Mouse (Mus musculus) ovary, postnatal 36 days (tissue): ENCODE measurements around the gene Smim20.
A peak's percentile ranks its signal among the peaks of the same experiment; 100 is the strongest.

Experiments used
- DNase-seq: peaks from one replicate; pipeline ENCODE4 v3.0.0; 2022; ENCODE audit warnings: low spot score, mixed read lengths

Gene Smim20

DNA sequence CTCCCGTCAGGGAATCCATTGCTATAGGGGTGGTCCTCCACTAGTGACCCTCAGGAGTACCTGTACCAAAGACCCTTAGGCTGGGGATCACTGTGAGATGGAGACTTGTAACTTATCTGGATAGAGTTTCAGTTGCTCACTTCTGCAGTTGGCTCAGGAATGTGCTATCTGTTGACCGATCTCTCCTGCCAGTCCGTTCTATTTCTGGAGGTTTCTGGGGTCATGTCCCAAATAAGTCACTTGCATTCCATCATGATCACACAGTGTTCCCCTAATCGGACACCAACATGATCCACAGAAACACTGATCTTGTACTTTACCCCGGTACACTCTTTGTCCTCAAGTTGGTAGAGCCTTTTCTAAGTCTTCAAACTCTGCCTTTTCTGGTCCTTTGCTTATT is 40.6 kb downstream of the Smim20 start:
- no peak for DNase-seq

DNA sequence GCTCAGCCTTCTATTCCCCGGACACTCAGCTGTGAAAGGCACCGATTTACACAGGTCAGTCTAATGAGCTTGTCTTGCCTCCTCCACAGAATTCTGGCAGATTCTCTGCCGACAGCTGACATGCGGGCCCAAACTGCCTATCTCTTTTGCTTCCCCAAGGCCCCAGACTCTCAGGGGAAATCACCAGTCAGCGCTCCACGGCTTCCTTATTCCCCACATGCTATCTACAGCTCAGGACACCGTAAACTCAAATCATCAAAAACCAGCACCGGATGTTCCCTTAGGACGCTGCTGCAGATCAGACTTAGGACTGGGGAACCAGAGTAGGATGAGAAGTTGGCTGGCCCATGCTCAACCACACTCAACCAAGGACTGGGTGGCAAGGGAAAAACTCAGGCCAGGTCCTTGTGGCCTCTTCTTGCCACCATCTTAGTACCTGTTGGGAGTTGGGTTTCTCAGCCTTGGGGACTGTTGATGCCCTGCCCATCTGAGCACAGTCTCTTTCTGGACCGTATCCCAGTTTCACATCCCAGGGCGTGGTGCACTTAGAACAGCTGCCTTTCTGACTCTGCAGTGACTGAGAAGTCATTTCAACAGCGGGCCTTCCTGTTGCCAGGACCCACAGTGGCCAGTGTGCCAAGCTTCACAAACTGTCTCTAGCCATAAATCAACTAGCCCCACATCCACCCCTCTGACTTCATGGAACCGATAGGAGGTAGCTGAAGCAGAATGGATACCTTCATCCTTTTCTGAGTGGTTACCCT is 47.7 kb downstream of the Smim20 start:
- no peak for DNase-seq

DNA sequence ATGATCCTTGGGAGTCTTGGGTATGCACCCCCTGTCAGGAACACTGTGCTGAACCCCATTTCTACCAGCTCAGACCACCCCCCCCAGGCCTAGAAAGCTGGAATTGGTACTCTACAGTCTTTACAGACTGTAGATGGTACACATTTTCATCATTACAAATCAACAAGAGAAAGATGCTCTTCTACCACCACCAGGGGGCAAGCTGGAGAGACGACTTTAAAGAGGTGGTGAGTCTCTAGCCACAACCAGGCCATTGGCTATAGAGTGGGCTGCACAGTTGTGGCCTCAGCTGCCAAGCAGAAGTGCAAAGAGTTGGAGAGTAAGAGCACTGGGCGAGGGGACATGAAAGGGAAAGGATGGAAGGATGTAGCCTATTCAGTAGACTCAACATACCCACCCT is 48.9 kb downstream of the Smim20 start:
- no peak for DNase-seq

DNA sequence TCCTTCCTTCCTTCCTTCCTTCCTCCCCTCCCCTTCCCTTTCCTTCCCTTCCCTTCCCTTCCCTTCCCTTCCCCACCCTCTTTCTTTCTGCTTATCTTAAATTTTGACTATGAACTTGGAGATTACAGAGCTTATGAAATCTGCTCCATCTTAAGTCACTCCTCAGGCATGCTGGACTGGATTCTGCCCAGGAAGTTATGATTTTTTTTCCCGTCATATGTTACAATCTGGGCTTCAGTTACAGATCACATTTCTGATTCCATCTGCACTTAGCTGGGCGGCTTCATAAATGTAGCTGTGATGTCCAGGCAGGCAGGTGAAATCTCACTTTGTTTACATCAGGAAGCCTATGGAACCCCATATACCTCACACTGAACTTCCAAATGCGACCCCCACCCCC is 50.5 kb downstream of the Smim20 start:
- no peak for DNase-seq

DNA sequence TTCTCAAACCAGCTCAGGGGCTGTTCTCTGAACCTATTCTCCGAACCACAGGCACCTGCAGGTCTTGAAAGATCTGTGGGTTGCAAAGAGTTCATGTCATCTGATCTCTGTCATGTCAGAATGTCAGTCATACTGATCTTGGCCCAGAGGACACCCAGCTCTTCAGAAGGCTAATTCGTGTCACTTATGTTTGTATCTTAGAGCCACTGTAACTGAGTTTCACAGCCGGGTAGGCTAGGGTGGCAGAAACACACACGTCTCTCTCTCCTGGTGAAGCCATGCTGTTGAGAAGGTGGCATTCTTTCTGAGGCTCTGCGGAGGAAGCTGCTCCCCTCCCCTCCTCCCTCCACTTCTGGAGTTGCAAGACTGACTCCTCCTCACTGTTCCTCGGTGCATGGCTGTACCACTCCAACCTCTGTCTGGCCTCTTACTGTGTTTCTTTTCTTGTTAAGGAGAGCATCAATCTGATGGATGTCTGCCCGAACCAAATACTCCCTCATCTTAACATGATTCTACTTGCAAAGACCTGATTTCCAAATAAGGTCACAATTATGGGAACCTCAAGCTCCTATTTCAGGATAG is 51.1 kb downstream of the Smim20 start:
- no peak for DNase-seq

DNA sequence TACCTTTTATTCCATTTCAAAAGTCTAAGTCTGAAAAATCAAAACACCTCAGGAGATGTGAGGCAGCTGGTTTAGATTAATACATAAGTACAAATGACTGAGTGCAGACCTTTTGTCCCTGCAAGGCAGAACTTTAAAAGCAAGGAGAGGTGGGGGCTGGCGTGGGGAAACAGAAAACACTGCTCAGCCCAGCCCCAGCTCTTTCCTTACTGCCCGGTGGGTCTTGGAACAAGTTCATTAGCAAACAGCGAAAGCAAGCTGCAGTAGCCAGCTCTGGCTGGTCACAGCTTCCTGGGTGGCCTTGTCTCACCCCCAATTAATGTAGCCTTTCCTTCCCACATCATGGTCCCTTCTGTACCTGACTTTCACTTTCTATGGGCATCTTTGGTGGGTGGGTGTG is 53.4 kb downstream of the Smim20 start:
- no peak for DNase-seq

DNA sequence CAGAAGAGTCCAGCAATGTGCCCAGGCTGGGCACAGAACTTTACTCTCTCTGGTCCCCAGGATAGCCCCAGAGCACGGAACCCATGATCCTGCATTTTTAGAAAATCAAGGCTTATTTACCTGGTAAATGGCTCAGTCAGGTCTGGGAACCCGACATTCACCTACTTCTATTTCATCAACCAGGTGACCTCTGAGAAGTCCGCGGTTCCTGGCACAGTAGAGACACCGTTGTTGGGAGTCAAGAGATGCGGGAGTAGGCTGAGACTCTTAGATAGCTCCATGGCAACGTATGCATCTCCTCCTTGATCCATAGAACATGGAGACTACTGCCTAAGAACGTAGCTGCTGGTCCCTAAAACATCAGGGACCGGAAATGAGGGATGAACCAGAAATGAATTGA is 55.0 kb downstream of the Smim20 start:
- no peak for DNase-seq

DNA sequence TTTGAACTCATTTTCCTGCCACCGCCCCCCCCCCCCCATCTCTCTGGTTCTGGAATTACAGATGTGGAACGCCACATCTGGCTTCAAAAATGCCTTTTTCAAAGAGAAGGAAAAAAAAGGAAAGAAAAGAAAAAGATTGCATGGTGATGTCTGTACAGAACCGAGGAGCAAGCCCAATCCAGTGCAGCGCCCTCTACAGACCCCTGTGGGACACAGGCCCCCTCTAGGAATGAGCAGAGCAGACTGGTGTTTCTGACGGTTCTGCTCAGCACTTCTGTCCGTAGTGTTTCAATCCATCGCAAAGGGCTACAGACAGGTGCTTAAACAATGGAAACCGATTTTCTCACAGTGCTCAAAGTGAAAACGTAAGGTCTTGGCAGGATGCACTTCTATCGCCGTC is 55.6 kb downstream of the Smim20 start:
- DNase-seq: no peak

DNA sequence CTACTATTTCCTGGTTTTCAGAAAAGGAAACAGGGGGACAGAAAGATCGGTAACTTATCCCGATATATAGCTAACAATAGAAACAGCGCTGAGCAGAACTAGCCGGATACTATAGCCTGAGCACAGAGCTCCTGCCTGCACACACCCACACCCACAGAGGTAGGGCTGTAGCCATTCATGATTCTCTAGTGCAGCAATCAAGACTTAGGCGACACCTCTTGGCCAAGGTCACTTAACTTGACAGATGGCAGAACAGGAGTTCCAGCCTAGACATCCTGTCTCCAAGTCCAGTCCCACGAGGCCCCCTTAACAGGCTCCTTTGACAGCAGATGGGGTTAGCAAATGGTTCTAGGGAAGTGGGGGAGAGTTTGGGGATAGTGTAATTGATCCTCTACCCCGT is 56.2 kb downstream of the Smim20 start:
- DNase-seq: no peak

DNA sequence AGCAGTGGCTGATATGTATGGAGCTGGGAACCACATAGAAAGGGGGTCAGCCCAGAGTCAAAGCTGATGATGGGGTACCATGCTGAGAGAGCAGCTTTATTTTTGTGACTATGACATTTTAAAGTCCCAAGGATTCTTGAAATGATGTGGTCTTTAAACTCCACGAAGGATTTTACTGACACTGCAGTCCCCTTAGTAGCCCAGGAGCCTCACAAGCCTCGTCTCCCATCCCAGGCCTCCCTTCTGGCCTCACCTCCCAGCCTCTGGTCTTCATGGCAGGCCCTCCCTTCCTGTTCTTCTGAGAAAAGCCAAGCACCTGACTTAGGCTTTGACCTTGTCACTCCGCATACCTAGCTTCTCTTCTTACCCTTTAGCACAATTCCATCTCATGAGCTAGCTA is 57.4 kb downstream of the Smim20 start:
- DNase-seq: no peak

DNA sequence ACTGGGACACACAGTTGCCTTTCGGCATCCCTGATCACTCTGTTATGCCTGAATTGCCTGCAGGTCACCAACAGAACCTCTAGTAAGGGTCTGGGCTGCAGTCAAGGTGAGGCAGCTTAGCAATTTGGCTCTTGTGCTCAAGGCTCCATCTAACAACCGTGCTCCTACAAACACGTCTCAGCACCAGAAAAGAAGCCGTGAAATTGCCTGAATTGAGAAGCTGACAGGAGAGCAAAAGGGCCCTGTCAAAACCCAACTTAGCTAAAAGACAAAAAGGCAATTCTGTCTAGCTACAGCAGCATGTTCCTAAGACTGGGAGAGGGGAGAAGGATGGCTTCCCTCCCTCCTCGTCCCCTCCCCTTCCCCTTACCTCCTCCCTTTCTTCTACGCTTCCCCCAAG is 57.9 kb downstream of the Smim20 start:
- DNase-seq: no peak

DNA sequence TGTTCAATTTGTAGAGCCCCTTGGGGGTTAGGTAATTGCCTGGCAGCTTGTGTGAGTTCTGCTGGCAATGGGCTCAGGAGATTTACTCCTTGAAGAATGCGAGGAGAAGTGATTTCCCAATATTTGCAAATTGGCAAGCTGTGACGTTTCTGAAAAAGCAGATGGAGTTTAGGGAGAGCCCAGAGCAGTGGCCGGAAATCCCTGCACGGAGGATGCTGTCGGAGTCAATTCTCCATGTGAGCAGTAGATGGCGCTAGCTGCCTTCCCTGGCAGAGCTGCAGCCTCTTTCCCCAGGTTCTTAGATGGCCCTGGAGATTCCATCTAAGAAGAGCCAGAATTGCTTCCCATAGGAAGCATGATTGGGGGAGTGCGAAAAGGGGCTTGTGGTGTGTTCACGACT is 59.1 kb downstream of the Smim20 start:
- DNase-seq: peak; percentile 73

DNA sequence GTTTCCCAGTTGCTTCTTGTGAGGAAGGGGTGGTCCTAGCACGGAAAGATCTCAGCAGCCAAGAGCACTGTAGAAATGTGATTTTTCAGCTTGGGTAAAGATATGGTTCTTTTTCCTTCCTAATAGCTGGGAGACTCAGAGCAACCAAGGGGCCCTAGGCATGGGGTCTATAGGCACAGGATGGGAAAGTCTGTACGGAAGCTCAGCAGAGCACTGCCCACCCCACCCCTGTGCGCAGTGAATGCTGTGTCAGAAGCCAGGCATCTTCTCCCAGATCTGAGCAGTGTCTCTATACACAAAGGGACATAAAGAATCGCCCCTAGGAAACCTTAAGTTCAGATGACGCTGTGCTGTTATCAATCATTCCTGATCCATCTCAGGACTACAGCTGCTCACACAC is 59.6 kb downstream of the Smim20 start:
- no peak for DNase-seq
